Mouse (Mus musculus) embryo, embryonic 10.5 days (tissue): ENCODE measurements at regions not wholly inside any gene's neighbourhood (a gene's known extent, or its start where the extent isn't known, plus 50 kb on each side); places are given as distances from the start of the nearest gene placed in this dataset.

ENCODE experiments used
- DNase-seq: peaks from one replicate; pipeline ENCODE4 v3.0.0-alpha.2; 2015; ENCODE audit warnings: low spot score

DNA sequence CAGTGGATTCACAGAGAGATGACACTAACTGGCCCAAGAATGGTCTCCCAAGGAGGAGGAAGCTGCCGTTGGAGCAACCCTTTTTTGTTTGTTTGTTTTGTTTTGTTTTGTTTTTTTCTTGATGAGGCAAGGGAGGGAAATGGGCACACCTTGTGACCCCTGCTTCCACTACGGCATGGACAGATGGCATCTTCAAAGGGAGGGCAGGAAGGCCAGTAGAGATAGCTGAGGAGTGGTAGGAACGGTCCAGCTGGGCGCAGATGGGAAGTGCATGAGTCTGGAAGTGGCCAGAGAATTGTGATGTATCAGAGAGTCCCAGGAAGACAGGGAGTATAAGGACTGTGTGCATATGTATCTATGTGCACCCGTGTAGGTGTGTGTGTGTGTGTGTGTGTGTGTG is 63.1 kb upstream of the Gjb5 start:
- no peak for DNase-seq

DNA sequence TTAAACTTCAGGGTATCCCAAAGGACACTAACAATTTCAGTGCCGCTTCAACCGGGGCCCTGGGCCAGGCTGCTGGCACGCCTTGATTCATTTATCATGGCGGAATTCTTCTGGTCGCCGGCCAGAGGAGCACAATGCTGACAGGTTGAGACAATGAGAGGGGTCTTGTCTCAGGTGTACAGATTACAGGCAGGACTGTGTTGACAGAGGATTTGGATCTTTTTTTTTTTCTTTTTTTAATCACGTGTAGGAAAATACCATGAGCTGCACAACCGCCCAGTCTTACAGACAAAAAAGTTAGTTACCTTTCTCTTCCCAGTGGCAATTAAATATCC is 61.8 kb upstream of the Gjb5 start:
- DNase-seq, result no peak

DNA sequence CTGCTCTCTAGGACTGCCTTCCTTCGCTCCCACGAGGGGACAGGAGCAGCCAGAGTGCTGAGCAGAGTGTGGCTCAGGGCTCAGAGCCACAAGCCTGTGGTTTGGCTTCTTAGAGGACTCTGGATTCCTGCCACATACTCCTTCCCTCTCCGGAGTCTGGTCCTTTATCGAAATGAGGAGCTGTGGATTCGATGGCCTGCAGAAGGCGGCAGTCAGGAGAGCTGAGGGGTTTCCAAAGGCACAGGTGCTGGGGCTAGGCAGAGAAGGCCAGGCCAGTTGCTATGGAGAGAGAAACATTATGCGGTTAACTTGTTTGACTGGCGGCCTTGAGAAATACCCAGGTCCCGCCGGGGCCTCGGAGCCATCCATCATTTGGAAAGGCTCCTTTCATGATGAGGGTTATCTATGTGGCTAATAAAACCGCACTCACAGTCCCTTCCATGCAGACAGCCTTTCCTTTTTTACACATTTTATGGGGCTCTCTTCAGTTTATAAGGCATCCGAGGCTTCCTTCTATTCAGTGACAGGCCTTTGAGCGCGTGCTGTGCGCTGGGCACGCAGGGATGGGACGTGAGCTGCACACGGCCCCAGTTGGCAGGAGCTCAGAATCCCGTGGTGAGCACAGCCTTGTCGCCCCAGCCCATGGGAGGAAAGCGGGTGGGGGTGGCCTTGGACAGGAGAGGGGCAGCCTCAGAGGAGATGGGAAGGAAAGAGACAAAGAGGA is 61.2 kb upstream of the Gjb5 start:
- DNase-seq, result peak; percentile 78

DNA sequence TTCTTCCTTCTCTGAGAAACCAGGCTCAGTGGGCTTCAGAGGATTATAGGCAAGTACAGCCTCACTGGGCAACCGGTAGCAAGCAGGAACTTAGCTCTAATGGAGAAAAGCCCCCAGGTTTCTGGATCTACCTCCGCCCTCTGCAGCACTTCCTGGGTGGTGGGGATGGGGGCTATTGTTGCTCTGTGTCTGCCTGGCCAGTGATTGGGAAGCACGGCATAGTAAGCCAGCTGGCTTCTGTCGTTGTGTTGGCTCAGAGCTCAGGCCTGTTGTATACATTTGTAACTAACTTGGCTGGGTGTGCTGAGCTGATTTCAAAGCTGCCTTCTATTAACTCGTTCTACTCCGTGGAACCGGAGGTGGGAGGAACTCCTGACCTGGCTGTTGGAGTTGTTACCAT is 58.9 kb upstream of the Gjb5 start:
- DNase-seq, result no peak

DNA sequence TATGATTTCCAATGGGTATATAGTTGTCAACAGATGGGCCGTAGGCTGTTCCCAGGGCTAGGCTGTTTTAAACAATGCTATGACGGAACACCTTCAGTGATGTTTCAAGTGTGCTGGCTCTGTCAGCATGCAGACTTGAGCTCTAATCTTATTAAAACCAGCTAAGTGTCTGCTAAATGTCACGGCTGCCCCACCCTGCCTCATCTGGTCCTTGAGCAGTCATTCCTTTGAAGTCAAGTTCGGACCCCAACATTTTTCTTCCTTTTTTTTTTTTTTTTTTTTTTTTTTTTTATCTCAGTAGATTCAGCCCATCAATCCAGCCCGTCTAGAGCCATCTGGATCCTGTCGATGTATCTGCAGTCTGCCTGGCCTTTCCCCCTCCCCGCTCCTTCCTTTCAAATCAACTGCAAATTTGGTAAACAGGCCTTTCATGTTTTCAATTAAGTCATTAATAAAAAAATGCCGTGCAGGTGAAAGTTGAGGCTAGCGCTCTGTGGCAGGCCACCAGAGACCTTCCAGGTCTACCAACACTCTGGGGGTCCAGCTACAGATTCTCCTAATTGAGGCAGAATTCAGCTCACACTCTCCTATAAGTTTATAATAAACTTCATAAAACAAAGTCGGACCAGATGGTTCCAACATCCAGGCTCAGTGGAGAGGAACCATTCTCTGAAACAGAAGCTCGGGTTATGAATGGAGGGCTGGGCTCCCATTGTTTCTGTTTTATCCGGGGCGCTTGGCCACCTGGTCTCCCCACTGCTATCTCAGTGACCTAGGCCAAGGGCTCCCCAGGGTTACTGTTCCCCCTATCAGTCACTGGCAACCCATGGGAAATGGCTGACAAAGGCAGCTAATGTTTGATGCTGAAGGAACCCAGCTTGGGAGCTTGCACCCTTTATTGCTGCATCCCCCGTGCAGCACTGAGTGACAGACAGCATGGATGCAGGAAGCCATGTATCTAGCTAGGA is 56.3 kb upstream of the Gjb5 start:
- DNase-seq, result peak; percentile 52
